Mouse (Mus musculus) B cell, adult 2 months (primary cell): ENCODE measurements around the gene Olfr1295.

ENCODE experiments used
- DNase-seq, 2 experiments: peaks; one replicate each; pipeline ENCODE4 v3.0.0; 2022

Gene Olfr1295

DNA sequence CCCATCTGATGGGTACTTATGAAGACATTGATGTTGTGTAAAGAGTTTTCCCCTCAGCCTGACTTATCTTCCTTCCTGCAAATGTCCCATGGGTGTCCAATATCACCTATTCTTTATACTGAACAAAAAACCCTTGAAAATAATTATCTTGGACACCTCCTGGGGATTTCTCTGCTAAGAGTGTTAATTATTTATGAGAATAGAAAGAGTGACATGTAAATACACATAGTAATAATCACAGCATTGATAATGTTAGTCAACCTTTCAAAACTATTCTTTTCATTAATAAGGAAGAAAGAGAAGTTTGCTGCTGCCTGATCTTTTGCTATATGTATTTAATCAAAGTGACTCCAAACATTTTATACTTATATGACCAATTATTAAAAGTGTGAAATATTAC, at the start of gene Olfr1295:
TSS of gene Olfr1295 (minus strand) at position 101 of the 400 bp plus-strand sequence.
- DNase-seq = no peak

DNA sequence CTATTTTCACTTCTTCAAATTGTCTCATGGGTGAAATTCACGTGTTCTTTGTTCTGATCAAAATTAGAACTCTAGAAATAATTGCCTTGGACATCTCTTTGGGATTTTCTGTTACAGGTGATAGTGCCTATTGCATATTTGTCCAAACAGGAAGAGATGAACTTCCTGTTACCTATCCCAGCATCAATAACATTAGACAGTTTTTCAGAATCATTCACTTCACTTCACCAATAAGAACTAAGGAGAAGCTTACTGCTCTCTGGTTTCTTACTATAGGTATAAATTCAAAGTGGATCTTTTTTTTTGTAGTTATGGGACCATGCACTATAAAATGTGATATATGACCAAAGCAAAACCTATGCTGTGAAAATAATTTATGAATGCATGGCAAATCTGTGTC, 29.3 kb downstream of the Olfr1295 start, which contains the start of gene Olfr1294:
TSS of gene Olfr1294 (minus strand) at position 101 of the 400 bp plus-strand sequence.
- no peak for DNase-seq

DNA sequence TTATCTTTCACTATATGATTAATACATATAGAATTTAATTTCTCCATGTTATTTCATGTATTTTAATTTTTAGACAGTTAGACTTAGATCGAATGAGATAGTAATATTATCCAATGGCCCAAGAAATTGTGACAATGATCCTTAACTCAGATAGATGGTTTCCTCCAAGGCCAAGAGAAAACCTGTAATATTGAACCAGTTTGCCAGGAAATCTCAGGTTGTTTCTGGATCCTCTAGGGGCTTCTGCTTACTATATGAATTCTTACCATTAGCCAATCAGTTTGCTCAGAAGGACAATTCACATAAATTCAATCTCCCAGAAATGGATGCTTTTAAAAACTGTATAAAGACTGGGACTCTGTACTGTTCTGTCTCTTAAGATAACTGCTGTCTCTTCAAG, 44.6 kb downstream of the Olfr1295 start, which contains the start of gene Olfr1293-ps:
TSS of gene Olfr1293-ps (plus strand) at position 301 of the 400 bp plus-strand sequence.
- DNase-seq = no peak

DNA sequence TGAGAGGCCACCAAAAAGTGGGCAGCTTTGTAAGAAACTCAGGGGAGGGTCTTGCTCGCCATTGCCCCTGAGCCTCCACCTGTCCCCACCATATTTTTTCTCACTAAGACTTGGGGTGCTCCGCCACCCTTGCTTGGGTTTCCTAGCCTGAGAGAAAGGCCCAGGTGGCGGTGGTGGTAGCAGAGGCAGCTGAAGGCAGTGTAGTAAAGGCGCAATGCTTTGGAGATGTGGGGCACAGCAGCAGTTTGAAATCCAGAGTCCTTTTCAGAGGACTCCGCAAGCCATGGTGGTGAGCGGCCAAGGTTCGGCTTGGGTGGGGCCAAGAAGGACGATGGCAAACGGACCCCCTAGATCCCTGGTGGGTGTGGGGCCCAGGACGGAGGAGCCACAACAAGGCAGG, 52.0 kb downstream of the Olfr1295 start:
- DNase-seq = no peak
